Mouse (Mus musculus) gastrocnemius, postnatal 10 days (tissue): ENCODE data around the gene Gm20388. TPM values are rescaled to one million over a fixed set of nuclear protein-coding genes. Genes with fewer than 3 reads are reported as not detected.

Source experiments
- DNase-seq: peaks from one replicate; pipeline ENCODE4 v3.0.0; 2021; ENCODE audit warnings: mixed read lengths
- total RNA-seq, 2 experiments: library from RNA; stranded (reverse); gene quantifications; 2 replicates each; pipeline ENCODE4 v1.2.3; 2021

Gene Gm20388
- total RNA-seq, 2 experiments from 2014 or later, result 2.9 to 6.0 TPM

GRCm38 (mm10) chr8:121613419-121613818 lies 1702.8 kb downstream of the Gm20388 start:
- DNase-seq, result no peak

DNA sequence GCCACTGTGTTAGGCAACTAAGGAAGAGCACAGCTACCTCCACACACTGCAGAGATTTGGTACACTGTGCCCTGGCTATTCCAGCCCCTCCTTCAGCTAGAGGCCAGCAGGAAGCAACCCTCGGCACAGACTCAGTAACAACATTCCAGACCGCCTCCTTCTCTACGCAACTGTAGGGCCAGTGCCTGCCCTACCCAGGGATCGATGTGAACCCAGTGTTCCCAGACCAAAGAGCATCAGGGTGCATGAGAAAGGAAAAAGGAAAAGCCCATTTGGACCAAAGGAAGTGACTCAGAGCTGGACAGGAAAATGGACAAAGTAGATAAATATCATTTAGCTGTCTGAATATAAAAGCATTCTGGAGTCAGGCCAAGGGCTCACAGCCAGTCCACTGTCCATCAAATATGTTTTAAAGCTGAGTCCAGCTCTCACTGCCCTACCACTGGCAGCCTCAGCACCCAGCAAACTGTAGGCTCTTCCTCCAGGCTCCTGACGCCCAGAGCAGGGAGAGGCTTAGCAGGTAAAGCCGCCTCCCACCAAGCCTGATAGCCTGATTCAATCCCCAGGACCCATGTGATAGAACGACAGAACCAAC lies 1708.9 kb downstream of the Gm20388 start:
- no peak for DNase-seq

DNA sequence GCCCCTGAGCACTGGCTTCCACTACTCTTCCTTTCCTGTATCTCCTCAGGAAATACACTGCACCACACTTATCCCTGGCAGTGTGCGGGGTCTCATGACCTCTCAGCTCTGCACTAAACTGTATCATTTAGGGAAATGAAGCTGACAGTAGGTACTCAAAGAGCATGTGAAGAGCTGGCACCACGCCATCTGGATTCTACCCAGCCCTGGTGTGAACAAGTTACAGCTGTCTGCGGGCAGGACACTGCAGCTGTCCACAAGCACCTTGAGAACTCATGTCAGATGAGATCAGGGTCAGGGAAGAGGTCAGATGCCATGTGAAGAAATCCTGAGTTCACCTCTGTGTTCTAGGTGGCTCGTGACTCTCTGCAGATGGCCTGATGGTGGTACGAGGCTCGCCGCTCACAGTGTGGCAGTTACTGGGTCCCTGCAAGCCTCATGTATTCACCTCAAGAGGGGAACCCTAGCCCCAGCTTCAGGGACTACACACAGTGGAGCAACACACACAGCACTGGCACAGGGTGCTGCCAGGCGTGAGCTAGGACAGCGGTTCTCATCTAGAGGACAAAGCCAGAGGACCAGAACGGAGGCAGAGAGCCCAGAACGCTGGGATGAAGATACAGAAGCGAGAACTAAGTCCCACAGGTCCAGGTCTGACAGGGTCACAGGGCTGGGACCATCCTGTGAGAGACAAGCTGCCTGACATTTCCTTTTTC lies 1710.3 kb downstream of the Gm20388 start:
- peak; percentile 51 for DNase-seq

DNA sequence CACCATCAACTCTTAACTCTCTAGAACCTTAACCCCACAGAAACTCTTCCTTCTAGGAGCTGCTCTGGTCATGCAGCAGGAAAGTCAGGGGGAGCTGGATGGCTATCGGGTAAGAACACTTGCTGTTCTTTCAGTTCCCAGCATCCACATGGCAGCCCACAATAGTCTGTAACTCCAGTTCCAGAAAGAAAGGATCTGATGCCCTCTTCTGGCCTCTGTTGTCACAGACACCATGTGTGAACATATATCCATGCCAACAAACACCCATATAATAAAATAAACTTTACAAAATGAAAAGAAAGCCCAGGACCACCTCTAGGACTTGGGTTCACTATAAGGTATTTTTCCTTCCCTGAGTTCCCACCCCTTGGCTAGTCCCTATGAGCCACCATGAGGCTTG lies 1711.2 kb downstream of the Gm20388 start:
- DNase-seq, result no peak

GRCm38 (mm10) chr8:121623043-121623442 lies 1712.4 kb downstream of the Gm20388 start:
- no peak for DNase-seq

DNA sequence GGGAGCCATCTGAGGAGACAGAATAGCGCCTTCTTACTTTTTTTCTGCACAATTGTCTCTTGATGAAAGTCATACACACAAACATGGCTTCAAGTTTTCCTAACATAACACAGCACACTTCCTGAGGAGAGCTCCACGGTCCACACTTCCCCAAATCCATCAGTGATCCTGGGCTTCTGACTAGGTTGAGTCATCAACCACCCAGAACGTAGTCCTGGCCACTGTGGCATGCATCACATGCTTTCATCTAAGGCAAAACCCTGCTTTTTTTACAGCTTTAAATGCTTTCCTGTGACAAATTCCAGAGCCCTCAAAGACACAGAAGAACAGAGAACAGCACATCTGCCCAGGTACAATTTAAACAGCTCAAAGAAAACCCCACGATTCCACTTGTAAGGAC lies 1718.0 kb downstream of the Gm20388 start:
- no peak for DNase-seq

DNA sequence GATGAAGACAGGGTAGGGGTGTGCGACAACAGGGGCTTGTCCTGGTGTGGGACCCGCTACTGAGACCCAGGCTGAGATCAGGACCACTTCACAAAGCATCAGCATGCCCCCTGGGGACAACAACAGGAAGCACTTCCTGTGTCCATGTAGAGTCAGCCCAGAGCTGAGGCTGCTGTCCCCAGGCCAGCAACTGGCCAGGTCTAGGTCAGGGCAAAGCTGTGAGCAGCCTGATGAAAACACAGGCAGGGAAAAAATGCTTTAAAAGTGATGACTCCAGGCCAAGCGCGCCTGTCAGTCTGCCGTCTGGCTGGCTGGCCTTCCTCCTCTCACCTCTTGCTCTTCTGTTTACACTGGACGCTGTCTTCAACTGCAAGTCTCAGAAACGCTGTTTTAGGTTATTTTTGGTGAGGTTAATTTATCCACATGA lies 1721.0 kb downstream of the Gm20388 start:
- no peak for DNase-seq

- DNase-seq, result no peak
Measured at GRCm38 (mm10) chr8:121632401-121632800, 1721.8 kb downstream of the Gm20388 start.

DNA sequence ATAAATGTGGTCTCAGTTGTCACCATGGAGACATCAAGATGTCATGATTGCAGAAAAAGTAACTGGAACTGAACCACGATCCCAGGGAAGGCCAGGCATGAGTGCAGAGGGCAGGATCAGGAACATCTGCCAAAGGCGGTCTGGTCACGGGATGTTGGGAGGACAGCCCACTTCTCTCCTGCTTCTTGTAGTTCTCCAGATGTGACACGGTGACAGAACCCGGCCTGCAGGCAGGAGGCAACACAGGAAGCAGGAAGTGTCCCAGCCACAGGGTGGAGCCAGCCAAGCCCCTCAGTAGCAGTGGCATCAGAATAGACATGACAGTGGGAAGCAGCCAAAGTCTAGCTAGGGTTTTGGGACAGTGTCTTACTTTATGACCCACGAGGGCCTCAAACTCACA lies 1724.9 kb downstream of the Gm20388 start:
- DNase-seq, result no peak

- no peak for DNase-seq
Measured at GRCm38 (mm10) chr8:121636180-121636579, 1725.5 kb downstream of the Gm20388 start.

- no peak for DNase-seq
Measured at GRCm38 (mm10) chr8:121642804-121643203, 1732.2 kb downstream of the Gm20388 start.

GRCm38 (mm10) chr8:121643384-121643783 lies 1732.7 kb downstream of the Gm20388 start:
- no peak for DNase-seq

- no peak for DNase-seq
Measured at GRCm38 (mm10) chr8:121647511-121648215, 1737.0 kb downstream of the Gm20388 start.

- no peak for DNase-seq
Measured at GRCm38 (mm10) chr8:121648451-121648850, 1737.8 kb downstream of the Gm20388 start.

DNA sequence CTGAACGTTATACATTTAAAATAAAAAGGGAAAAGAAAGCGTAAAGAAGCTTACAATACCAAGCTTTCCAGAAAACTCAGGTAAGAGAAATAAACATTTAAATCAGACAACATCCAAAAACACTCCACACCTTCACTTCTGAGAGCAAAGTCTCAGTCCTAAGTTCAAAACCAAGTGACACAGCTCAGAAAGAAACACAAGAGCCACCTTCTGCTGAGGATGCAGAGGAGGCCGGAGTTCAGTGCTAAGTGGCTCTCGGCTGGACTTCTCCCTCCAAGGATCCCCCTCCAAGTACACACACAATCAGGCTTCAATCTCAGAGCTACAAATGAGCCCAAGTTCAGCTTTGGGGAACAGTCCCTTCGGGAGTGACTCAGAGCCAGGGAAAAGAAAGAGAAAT lies 1738.8 kb downstream of the Gm20388 start:
- DNase-seq, result no peak

DNA sequence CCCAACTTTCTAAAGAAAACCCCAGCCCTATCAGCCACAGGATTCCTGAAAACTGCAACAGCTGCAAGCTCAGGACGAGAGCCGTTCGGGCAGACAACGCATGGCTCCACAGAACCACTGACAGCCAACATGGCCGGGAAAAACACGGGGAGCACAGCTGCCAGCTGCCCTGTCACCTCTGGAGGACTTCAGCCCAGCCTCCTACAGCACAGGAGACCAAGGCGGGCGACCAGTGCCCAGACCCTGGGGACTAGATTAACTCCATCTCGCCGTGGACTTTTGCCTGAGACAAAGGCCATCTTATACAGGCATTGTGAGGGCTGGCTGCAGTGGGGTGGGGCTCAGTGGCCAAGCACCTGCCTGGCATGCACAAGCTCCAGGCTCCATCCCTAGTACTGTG lies 1739.3 kb downstream of the Gm20388 start:
- DNase-seq, result no peak

GRCm38 (mm10) chr8:121650389-121651307 lies 1740.0 kb downstream of the Gm20388 start:
- DNase-seq, result no peak

DNA sequence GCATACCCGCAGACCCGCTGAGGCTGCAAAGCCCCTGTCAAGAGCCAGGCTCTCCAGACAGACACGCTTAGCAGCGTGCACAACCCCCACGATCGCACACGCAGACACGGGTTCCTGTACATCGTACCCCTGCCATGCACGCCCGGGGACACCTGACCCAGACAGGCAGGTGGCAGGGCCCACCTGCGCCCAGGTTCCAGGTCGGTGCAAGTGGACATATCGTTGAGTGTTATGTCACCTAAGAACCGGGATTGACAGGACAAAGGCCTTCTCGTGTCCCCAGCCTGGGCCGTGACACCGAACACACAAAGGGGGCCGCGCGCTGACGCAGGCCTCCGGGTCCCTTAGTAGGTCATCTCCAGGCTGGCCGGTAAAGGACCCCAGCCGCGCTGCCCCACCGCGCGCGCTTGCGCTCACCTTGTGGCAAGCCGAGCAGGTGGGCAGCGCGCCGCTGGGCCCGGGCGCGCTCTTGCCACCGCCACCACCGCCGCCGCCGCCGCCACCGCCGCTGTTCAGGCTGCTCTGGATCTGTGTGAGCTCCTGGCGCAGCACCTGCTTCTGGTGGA lies 1740.8 kb downstream of the Gm20388 start:
- DNase-seq, result peak; percentile 42

- DNase-seq, result peak; percentile 58
Measured at GRCm38 (mm10) chr8:121651874-121652361, 1741.3 kb downstream of the Gm20388 start.

- DNase-seq, result peak; percentile 97
Measured at GRCm38 (mm10) chr8:121652774-121653323, 1742.2 kb downstream of the Gm20388 start, which contains the start of gene Zcchc14. Gene Zcchc14, minus strand, starts transcription at chr8:121652901.

- peak; percentile 37 for DNase-seq
Measured at GRCm38 (mm10) chr8:121653340-121654019, 1742.8 kb downstream of the Gm20388 start.
